Mouse (Mus musculus) testis, adult 2 months (tissue): ENCODE data around the gene Iqsec3. TPM values are rescaled to one million over a fixed set of nuclear protein-coding genes. Genes with fewer than 3 reads are reported as not detected.

Experiments used
- H3K27ac ChIP-seq: fragments of 200-500 bp; 2 replicates; pipeline ENCODE4 v1.5.1; 2012; ENCODE audit warnings: low read depth, low read length; ENCODE audit not compliant: control insufficient read depth, insufficient read depth
- H3K27me3 ChIP-seq: fragments of 200-500 bp; 2 replicates; pipeline ENCODE4 v1.6.1; 2012; ENCODE audit warnings: mild to moderate bottlenecking, low read length, moderate library complexity; ENCODE audit not compliant: control insufficient read depth, insufficient read depth
- H3K36me3 ChIP-seq: fragments of 200-500 bp; 2 replicates; pipeline ENCODE4 v1.6.1; 2012; ENCODE audit warnings: mild to moderate bottlenecking, low read length; ENCODE audit not compliant: control insufficient read depth, insufficient read depth
- H3K4me1 ChIP-seq: fragments of 200-500 bp; 2 replicates; pipeline ENCODE4 v1.6.1; 2012; ENCODE audit warnings: low read length; ENCODE audit not compliant: control insufficient read depth, insufficient read depth
- H3K4me3 ChIP-seq: fragments of 200-500 bp; 2 replicates; pipeline ENCODE4 v1.5.1; 2012; ENCODE audit warnings: low read depth, mild to moderate bottlenecking, low read length, moderate library complexity, mixed read lengths; ENCODE audit not compliant: control insufficient read depth
- CTCF ChIP-seq: fragments of 200-500 bp; IDR thresholded peaks from 2 replicates; pipeline ENCODE4 v1.5.1; 2012; ENCODE audit warnings: low read depth, mild to moderate bottlenecking, inconsistent platforms, low read length, moderate library complexity; ENCODE audit not compliant: control insufficient read depth, insufficient read depth, insufficient replicate concordance
- POLR2A ChIP-seq: fragments of 200-500 bp; IDR thresholded peaks from 2 replicates; pipeline ENCODE4 v1.6.1; 2012; ENCODE audit warnings: low read depth, mild to moderate bottlenecking, inconsistent platforms, low read length, moderate library complexity; ENCODE audit not compliant: control insufficient read depth
- polyA plus RNA-seq: library from polyadenylated mRNA; depleted of rRNA; stranded (reverse); fragments of >200 nt; gene quantifications from 2 replicates; pipeline ENCODE4 v1.2.3, GENCODE M21; 2012

The Iqsec3 gene
- polyA plus RNA-seq, 1 experiment = 0.26 TPM

GRCm38 (mm10) chr6:121363061-121363460 is 110.4 kb downstream of the Iqsec3 start:
- Histone ChIP-seq H3K4me3 (no peak overlapping the region), H3K4me1 (peaks cover 5% of the 10 kb centered on the region; the same call in 1 of the 2 replicates), H3K27me3 (no peaks in the 10 kb centered on the region), H3K27ac (no peak overlapping the region), H3K36me3 (no peaks in the 10 kb centered on the region)
- TF ChIP-seq POLR2A (no peak), CTCF (no peak)

- Histone ChIP-seq H3K27ac (no peak overlapping the region), H3K27me3 (no peaks in the 10 kb centered on the region), H3K4me3 (no peak overlapping the region), H3K4me1 (no peaks in the 10 kb centered on the region), H3K36me3 (no peaks in the 10 kb centered on the region)
- TF ChIP-seq POLR2A = no peak
- no peak for TF ChIP-seq CTCF
These were observed 116.2 kb downstream of the Iqsec3 start for GRCm38 (mm10) chr6:121357232-121357631.

GRCm38 (mm10) chr6:121356041-121356440 is 117.4 kb downstream of the Iqsec3 start:
- Histone ChIP-seq H3K27me3 (no peaks in the 10 kb centered on the region), H3K4me3 (no peak overlapping the region), H3K27ac (no peak overlapping the region), H3K36me3 (no peaks in the 10 kb centered on the region), H3K4me1 (no peaks in the 10 kb centered on the region)
- TF ChIP-seq CTCF (no peak), POLR2A (no peak)

- H3K36me3 ChIP-seq = no peaks in the 10 kb centered on the region
- TF ChIP-seq CTCF (no peak), POLR2A (no peak)
- no peaks in the 10 kb centered on the region for H3K27me3 ChIP-seq
- H3K27ac ChIP-seq = no peak overlapping the region
- no peaks in the 10 kb centered on the region for H3K4me1 ChIP-seq
- no peak overlapping the region for H3K4me3 ChIP-seq
These were observed 121.2 kb downstream of the Iqsec3 start for GRCm38 (mm10) chr6:121352276-121352675.

- peaks cover 2% of the 10 kb centered on the region for H3K4me1 ChIP-seq
- no peak overlapping the region for H3K4me3 ChIP-seq
- no peak for TF ChIP-seq CTCF
- no peak for TF ChIP-seq POLR2A
- no peaks in the 10 kb centered on the region for H3K27me3 ChIP-seq
- H3K27ac ChIP-seq = no peak overlapping the region
- no peaks in the 10 kb centered on the region for H3K36me3 ChIP-seq
These were observed 127.0 kb downstream of the Iqsec3 start for GRCm38 (mm10) chr6:121346428-121346827.

GRCm38 (mm10) chr6:121344329-121344728 is 129.1 kb downstream of the Iqsec3 start:
- Histone ChIP-seq H3K36me3 (no peaks in the 10 kb centered on the region), H3K27me3 (no peaks in the 10 kb centered on the region), H3K27ac (no peak overlapping the region), H3K4me3 (no peak overlapping the region), H3K4me1 (peaks cover 2% of the 10 kb centered on the region)
- no peak for TF ChIP-seq POLR2A
- TF ChIP-seq CTCF = no peak

GRCm38 (mm10) chr6:121343771-121344123 is 129.7 kb downstream of the Iqsec3 start:
- H3K4me1 ChIP-seq = peaks cover 2% of the 10 kb centered on the region
- no peaks in the 10 kb centered on the region for H3K27me3 ChIP-seq
- H3K27ac ChIP-seq = no peak overlapping the region
- TF ChIP-seq POLR2A (no peak), CTCF (no peak)
- no peaks in the 10 kb centered on the region for H3K36me3 ChIP-seq
- H3K4me3 ChIP-seq = no peak overlapping the region
